Mouse (Mus musculus) liver, embryonic 11.5 days (tissue): Measurements from ENCODE around the gene Birc7. TPM values are rescaled to one million over a fixed set of nuclear protein-coding genes. Genes with fewer than 3 reads are reported as not detected.

ENCODE experiments used
- ATAC-seq: fragments of 200-750 bp; cut with Nextera tagmentation; replicated peaks from 2 replicates; pipeline ENCODE4 v1.8.0; 2017; ENCODE audit warnings: moderate number of reproducible peaks, mild to moderate bottlenecking, moderate TSS enrichment, moderate library complexity; ENCODE audit not compliant: low FRiP score
- DNase-seq: peaks from one replicate; pipeline ENCODE4 v3.0.0-alpha.2; 2017; ENCODE audit warnings: low spot score
- H3K27ac ChIP-seq: fragments of 300-500 bp; sonication (generic); 2 replicates; pipeline ENCODE4 v1.5.1; 2014; ENCODE audit warnings: mild to moderate bottlenecking, low read depth, low read length, control low read depth
- H3K27me3 ChIP-seq: fragments of 300-500 bp; sonication (generic); replicated peaks from 2 replicates; pipeline ENCODE4 v1.6.1; 2014; ENCODE audit warnings: low read length, mixed read lengths; ENCODE audit not compliant: control insufficient read depth, insufficient read depth
- H3K36me3 ChIP-seq: fragments of 300-500 bp; sonication (generic); 2 replicates; pipeline ENCODE4 v1.6.1; 2014; ENCODE audit warnings: mild to moderate bottlenecking, low read length, moderate library complexity, mixed read lengths; ENCODE audit not compliant: control insufficient read depth, insufficient read depth
- H3K4me1 ChIP-seq: fragments of 300-500 bp; sonication (generic); replicated peaks from 2 replicates; pipeline ENCODE4 v1.6.1; 2014; ENCODE audit warnings: low read length, mixed read lengths; ENCODE audit not compliant: control insufficient read depth, insufficient read depth
- H3K4me2 ChIP-seq: fragments of 300-500 bp; sonication (generic); 2 replicates; pipeline ENCODE4 v1.6.1; 2014; ENCODE audit warnings: mild to moderate bottlenecking, control low read depth, moderate library complexity
- H3K4me3 ChIP-seq: fragments of 300-500 bp; sonication (generic); 2 replicates; pipeline ENCODE4 v1.5.1; 2014; ENCODE audit warnings: low read depth, low read length, control low read depth
- H3K9ac ChIP-seq: fragments of 300-500 bp; sonication (generic); 2 replicates; pipeline ENCODE4 v1.6.1; 2014; ENCODE audit warnings: low read depth, low read length, control low read depth
- H3K9me3 ChIP-seq: fragments of 300-500 bp; sonication (generic); 2 replicates; pipeline ENCODE4 v1.6.1; 2016; ENCODE audit warnings: low read length, inconsistent platforms, mixed read lengths; ENCODE audit not compliant: control insufficient read depth
- WGBS: fragments of 180-500 bp; shearing (Covaris S2); extraction: QIAGEN DNeasy Blood & Tissue Kit; methylation state at CpG from one replicate; pipeline ENCODE4 v1.1.7; 2014; 5-methylcytosine and 5-hydroxymethylcytosine counted together
- polyA plus RNA-seq: library from polyadenylated mRNA; unstranded; fragments of >200 nt; fragmentation: Nextera tagmentation; extraction: Ambion mirVana; gene quantifications from 2 replicates; pipeline ENCODE4 v1.2.1, GENCODE M21; 2014

The Birc7 gene
- polyA plus RNA-seq, 1 experiment from 2014 or later = not detected

DNA sequence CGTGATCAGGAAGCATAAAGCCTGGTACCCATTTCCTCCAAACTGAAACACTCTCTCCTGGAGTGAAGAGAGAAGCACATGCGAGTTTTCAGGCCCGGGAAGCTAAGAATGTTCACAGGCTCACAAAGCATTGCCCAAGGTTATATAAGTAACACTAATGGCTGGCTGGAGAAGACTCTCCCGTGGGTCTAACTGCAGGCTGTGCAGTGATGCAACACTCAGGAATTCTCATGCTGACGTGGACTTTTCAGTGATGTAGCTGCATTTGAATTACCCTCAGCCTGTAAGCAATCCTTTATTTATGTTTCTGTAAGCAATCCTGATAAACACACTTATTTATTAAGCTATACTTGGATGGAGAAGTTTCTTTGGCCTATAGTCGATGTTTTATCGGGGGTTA lies 30.8 kb downstream of the Birc7 start:
- no peak for DNase-seq
- Histone ChIP-seq H3K9ac (no peak overlapping the region), H3K9me3 (no peaks in the 10 kb centered on the region), H3K4me3 (no peak overlapping the region), H3K4me1 (peaks cover 21% of the 10 kb centered on the region), H3K36me3 (no peaks in the 10 kb centered on the region), H3K27ac (no peak overlapping the region), H3K27me3 (peaks cover 20% of the 10 kb centered on the region), H3K4me2 (no peak overlapping the region)
- 71% methylated on average over 7 of the region's 7 CpGs for WGBS
- no peak for ATAC-seq

DNA sequence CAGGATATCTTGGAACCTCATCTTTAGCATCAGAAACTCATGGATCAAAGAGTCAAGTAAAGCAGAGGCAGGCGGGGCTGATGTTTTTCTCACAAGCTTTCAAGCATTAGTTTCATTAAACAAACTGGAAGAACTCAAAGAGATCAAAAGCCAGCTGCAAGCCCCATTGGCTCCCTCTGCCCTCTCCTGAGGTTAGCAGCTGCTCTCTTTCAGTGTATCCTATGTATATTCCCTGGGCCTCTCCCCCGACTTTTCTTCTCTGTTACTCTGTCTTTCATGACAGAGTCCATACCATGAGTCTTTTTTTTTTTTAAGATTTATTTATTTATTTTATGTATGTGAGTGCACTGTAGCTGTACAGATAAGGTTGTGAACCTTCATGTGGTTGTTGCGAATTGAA lies 31.4 kb downstream of the Birc7 start:
- no peaks in the 10 kb centered on the region for H3K9me3 ChIP-seq
- no peak for DNase-seq
- H3K4me3 ChIP-seq = no peak overlapping the region
- H3K4me1 ChIP-seq = peaks cover 21% of the 10 kb centered on the region
- H3K9ac ChIP-seq = no peak overlapping the region
- peaks cover 14% of the 10 kb centered on the region for H3K27me3 ChIP-seq
- no peak overlapping the region for H3K4me2 ChIP-seq
- ATAC-seq = no peak
- 66% methylated on average over 3 of the region's 3 CpGs for WGBS
- H3K27ac ChIP-seq = no peak overlapping the region
- H3K36me3 ChIP-seq = no peaks in the 10 kb centered on the region

DNA sequence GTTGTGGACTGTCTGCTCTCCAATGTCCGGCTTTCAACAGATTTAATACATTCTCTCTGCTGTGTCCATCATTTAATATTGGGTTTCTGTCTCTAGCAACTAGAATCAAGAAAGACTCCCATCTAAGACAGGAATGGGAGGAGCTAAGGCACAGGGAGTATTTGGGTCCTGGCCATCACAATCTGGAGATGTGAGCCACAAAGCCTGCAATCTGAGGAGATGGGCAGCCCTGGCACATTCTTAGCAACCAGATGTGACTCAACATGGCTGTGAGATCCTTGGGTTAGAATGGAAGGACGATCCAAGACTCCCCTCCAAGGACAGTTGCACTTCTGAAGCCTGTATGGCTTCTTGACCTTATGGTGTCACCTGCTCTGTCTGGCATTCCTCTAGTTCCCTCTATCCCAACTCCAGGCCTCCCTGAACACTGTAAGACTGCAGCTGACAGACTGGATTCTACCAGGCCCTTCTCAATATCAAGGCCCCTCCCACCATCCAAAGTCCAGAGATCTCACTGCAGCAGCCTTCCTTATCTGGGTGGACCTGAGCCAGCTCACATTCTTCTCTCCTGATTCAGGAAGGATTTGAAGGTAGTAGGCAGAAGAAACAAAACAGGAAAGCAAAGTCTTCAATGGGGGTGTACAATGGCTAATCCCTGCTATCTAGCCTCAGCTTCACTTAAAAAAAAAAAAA lies 33.9 kb downstream of the Birc7 start:
- DNase-seq = no peak
- peak overlapping the region; percentile 25; the same call in 1 of the 2 replicates for H3K9ac ChIP-seq
- H3K4me3 ChIP-seq = no peak overlapping the region
- 63% methylated on average over 2 of the region's 2 CpGs for WGBS
- H3K9me3 ChIP-seq = no peaks in the 10 kb centered on the region
- no peak overlapping the region for H3K4me2 ChIP-seq
- no peak overlapping the region for H3K27ac ChIP-seq
- ATAC-seq = no peak
- no peaks in the 10 kb centered on the region for H3K36me3 ChIP-seq
- H3K27me3 ChIP-seq = no peaks in the 10 kb centered on the region
- H3K4me1 ChIP-seq = peaks cover 25% of the 10 kb centered on the region

DNA sequence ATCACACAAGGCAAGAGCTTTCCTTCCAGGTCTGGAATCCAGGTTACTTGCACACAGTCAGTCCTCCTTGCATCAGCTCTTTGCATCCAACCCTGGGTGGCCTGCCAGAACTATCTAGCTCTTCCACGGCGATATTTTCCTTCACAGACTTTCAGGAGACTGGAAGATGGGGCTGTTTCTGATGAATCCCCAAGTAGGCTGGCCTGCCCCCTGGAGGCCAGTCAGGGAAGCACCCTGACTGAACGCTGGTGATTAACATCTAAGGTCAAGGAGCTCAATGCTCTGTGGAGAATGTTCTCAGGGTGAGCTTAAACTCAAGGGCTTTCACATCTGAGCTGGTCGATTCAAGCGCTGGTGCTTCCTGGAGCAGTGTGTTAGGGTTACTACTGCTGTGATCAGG lies 35.1 kb downstream of the Birc7 start:
- DNase-seq (no peak), ATAC-seq (no peak)
- H3K9me3 ChIP-seq = no peaks in the 10 kb centered on the region
- H3K27me3 ChIP-seq = no peaks in the 10 kb centered on the region
- H3K36me3 ChIP-seq = no peaks in the 10 kb centered on the region
- H3K4me2 ChIP-seq = no peak overlapping the region; the same call in 1 of the 2 replicates
- peaks cover 30% of the 10 kb centered on the region for H3K4me1 ChIP-seq
- H3K9ac ChIP-seq = no peak overlapping the region
- H3K27ac ChIP-seq = no peak overlapping the region
- WGBS = 7% methylated on average over 5 of the region's 5 CpGs
- no peak overlapping the region for H3K4me3 ChIP-seq

DNA sequence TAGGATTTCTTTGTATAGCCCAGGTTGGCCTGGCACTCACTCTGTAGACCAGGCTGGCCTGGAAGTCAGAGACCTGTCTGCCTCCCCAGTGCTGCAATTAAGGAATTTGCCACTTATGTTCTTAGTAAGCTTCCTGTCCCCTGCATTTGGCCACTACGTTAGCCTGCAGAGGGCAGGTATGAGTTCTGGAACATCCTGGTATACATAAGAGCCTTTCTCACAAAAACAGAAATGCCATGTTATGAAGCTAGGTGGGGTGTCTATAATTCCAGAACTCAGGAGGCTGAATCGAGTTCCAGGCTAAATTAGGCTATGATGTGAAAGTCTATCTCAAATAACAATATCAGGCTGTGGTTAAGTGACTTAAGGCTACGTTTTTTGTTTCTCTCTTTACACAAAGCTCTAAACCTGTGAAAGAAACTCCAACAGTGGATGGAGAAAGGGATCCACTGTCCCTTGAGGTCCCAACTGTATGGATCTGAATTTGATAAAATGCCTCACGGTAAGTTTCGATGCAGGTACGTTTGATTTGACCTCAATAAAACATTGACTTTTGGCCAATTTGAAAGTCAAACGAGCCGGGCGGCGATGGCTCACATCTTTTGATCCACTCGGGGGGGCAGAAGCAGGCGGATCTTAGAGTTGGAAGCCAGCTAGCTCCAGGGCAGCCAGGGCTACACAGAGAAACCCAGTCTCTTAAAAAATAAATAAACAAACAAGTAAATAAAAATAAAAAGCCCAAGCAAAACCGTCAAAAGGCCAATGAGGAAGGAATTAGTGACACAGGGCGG lies 37.5 kb downstream of the Birc7 start:
- no peak for DNase-seq
- WGBS = 15% methylated on average over 14 of the region's 14 CpGs
- Histone ChIP-seq H3K4me2 (peak overlapping the region; percentile 81), H3K4me3 (peak overlapping the region; percentile 86), H3K9ac (peak overlapping the region; percentile 85), H3K27ac (peak overlapping the region; percentile 91; the same call in 1 of the 2 replicates), H3K4me1 (peaks cover 29% of the 10 kb centered on the region), H3K9me3 (no peaks in the 10 kb centered on the region), H3K27me3 (no peaks in the 10 kb centered on the region), H3K36me3 (peaks cover 7% of the 10 kb centered on the region)
- ATAC-seq = no peak

DNA sequence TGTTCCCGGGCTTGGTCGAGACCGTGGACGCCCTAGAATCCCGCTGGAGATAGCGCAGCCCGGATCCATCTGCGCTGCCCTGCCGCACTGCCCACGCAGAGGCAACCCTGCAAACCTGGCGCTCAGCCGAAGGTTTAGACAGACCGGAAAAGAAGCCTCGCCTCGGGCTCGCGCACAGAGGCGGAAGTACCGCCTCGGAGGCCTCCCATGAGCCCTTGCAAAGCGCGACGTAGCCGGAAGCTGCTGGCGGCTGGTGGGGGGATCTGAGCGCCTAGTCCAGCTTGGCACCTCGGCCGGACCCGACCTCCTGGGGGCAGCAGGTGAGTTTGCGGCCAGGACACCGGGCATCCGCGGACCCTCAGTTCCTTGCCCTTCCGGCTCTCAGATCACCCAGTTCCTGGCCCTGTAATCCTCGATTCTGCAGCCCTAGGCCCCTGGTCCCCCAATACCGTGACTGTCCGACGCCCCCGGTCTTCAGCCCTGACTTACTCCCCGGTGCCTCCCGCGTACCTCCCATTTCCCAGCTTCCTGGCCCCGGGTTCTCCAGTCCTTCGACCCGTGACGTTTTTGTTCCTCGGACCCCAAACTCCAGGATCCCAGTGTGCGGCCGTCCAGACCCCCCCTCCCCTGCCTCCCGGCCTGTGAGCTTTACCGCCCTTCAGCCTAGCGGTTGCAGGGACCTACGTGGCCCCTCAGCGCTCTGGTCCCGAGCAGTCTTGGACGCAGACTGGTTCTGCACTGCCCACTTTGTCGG lies 38.4 kb downstream of the Birc7 start, which contains the start of gene Arfgap1:
TSS of gene Arfgap1 (plus strand) at position 216 of the 754 bp plus-strand sequence.
- DNase-seq = peak; percentile 88
- H3K9ac ChIP-seq = peak within 1 kb of the TSS; percentile 85
- peaks cover 16% of the 10 kb centered on the region for H3K36me3 ChIP-seq
- peak; percentile 93 for ATAC-seq
- peaks cover 21% of the 10 kb centered on the region for H3K4me1 ChIP-seq
- peak within 1 kb of the TSS; percentile 86 for H3K4me3 ChIP-seq
- under 1% methylated on average over 57 of the region's 57 CpGs for WGBS
- H3K4me2 ChIP-seq = peak within 1 kb of the TSS; percentile 81
- no peaks in the 10 kb centered on the region for H3K27me3 ChIP-seq
- no peaks in the 10 kb centered on the region for H3K9me3 ChIP-seq
- H3K27ac ChIP-seq = peak within 1 kb of the TSS; percentile 91

DNA sequence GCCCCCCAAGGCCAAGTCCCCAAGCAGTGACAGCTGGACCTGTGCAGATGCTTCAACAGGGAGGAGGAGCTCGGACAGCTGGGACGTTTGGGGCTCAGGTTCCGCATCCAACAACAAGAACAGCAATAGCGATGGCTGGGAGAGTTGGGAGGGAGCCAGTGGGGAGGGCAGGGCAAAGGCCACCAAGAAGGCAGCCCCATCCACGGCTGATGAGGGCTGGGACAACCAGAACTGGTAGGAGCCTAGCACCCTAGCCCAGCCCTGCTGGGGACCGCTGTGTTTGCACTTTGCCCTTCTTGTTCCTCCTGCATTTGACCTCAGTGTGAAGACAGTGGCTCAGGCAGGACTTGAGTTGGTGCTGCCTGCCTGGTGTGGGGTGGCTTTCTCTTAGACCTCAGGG lies 52.3 kb downstream of the Birc7 start:
- H3K27me3 ChIP-seq = no peaks in the 10 kb centered on the region
- no peak for DNase-seq
- no peak overlapping the region for H3K4me2 ChIP-seq
- WGBS = 91% methylated on average over 6 of the region's 6 CpGs
- H3K4me1 ChIP-seq = no peaks in the 10 kb centered on the region
- H3K27ac ChIP-seq = no peak overlapping the region
- H3K4me3 ChIP-seq = no peak overlapping the region
- no peaks in the 10 kb centered on the region for H3K9me3 ChIP-seq
- peaks cover 50% of the 10 kb centered on the region for H3K36me3 ChIP-seq
- no peak for ATAC-seq
- H3K9ac ChIP-seq = no peak overlapping the region
